Mouse (Mus musculus) small intestine, adult 2 months (tissue): Measurements from ENCODE around the gene Chchd3. TPM values are rescaled to one million over a fixed set of nuclear protein-coding genes. Genes with fewer than 3 reads are reported as not detected.
A peak's percentile ranks its signal among the peaks of the same experiment; 100 is the strongest.

Source experiments
- H3K27ac ChIP-seq: fragments of 200-500 bp; 2 replicates; pipeline ENCODE4 v1.5.1; 2012; ENCODE audit warnings: low read depth, low read length, control low read depth, inconsistent platforms; ENCODE audit not compliant: insufficient read depth
- H3K27me3 ChIP-seq: fragments of 200-500 bp; 2 replicates; pipeline ENCODE4 v1.6.1; 2012; ENCODE audit warnings: mild to moderate bottlenecking, moderate library complexity, low read length, inconsistent platforms; ENCODE audit not compliant: control insufficient read depth, insufficient read depth
- H3K36me3 ChIP-seq: fragments of 200-500 bp; 2 replicates; pipeline ENCODE4 v1.6.1; 2012; ENCODE audit warnings: mild to moderate bottlenecking, low read length, control low read depth, inconsistent platforms; ENCODE audit not compliant: control insufficient read depth, insufficient read depth
- H3K4me1 ChIP-seq: fragments of 200-500 bp; 2 replicates; pipeline ENCODE4 v1.6.1; 2012; ENCODE audit warnings: low read length, inconsistent platforms, mixed read lengths; ENCODE audit not compliant: control insufficient read depth, insufficient read depth, insufficient read length
- H3K4me3 ChIP-seq: fragments of 200-500 bp; 2 replicates; pipeline ENCODE4 v1.5.1; 2012; ENCODE audit warnings: low read depth, mild to moderate bottlenecking, control low read depth, inconsistent platforms, low read length, moderate library complexity
- CTCF ChIP-seq: fragments of 200-500 bp; IDR thresholded peaks from 2 replicates; pipeline ENCODE4 v1.5.1; 2012; ENCODE audit warnings: low read depth, mild to moderate bottlenecking, control low read depth, inconsistent platforms, low read length, moderate library complexity, mixed read lengths; ENCODE audit not compliant: insufficient replicate concordance, insufficient read length; ENCODE audit errors: extremely low read depth
- POLR2A ChIP-seq: fragments of 200-500 bp; IDR thresholded peaks from 2 replicates; pipeline ENCODE4 v1.6.1; 2012; ENCODE audit warnings: low read depth, mild to moderate bottlenecking, control low read depth, inconsistent platforms, low read length, moderate library complexity
- WGBS: fragments of 180-500 bp; shearing (Covaris S2); methylation state at CpG from one replicate; pipeline ENCODE4 v1.1.7; 2018; 5-methylcytosine and 5-hydroxymethylcytosine counted together
- polyA plus RNA-seq: library from polyadenylated mRNA; depleted of rRNA; stranded (reverse); fragments of >200 nt; gene quantifications from 2 replicates; pipeline ENCODE4 v1.2.3, GENCODE M21; 2012

Gene Chchd3
- polyA plus RNA-seq, 1 experiment, result 78.8 TPM

GRCm38 (mm10) chr6:33059276-33059675 lies 784 bp downstream of the Chchd3 start:
- TF ChIP-seq POLR2A, result no peak
- no peak for TF ChIP-seq CTCF
- Histone ChIP-seq H3K27me3 (no peaks in the 10 kb centered on the region), H3K36me3 (peaks cover 7% of the 10 kb centered on the region), H3K4me3 (peak overlapping the region; percentile 72), H3K27ac (peak overlapping the region; percentile 67), H3K4me1 (no peaks in the 10 kb centered on the region)
- 11% methylated on average over 7 of the region's 7 CpGs for WGBS

- Histone ChIP-seq H3K27me3 (no peaks in the 10 kb centered on the region), H3K4me3 (no peak overlapping the region), H3K36me3 (peaks cover 8% of the 10 kb centered on the region), H3K4me1 (peaks cover 5% of the 10 kb centered on the region; the same call in 1 of the 2 replicates), H3K27ac (no peak overlapping the region)
- WGBS, result 48% methylated on average over 4 of the region's 4 CpGs
- no peak for TF ChIP-seq CTCF
- TF ChIP-seq POLR2A, result no peak
Measured at GRCm38 (mm10) chr6:33056392-33056791, 3.7 kb downstream of the Chchd3 start.

DNA sequence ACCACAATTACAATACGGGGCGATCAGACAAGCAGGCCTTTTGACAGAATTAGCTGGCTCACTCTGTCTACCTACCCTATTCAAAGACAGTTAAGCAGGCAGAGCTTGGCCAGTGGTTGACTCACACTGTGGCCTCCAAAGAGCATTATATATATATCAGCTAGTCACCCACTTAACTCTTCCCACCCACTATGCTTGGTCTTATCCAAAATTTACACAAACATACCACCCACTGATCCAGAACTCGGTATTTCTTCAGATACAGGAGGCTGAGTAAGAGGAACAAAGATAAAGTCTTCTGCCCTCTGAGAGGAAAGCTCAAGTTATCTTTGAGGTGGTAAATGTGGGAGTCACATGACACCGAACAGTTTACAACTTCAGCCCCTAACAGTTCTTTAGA lies 4.4 kb downstream of the Chchd3 start:
- Histone ChIP-seq H3K4me3 (no peak overlapping the region), H3K27me3 (no peaks in the 10 kb centered on the region), H3K4me1 (peaks cover 5% of the 10 kb centered on the region; the same call in 1 of the 2 replicates), H3K36me3 (peaks cover 8% of the 10 kb centered on the region), H3K27ac (no peak overlapping the region)
- TF ChIP-seq CTCF, result no peak
- TF ChIP-seq POLR2A, result no peak
- WGBS, result 61% methylated on average over 4 of the region's 4 CpGs

- TF ChIP-seq CTCF (no peak), POLR2A (no peak)
- H3K27me3 ChIP-seq, result no peaks in the 10 kb centered on the region
Measured at GRCm38 (mm10) chr6:33054946-33055345, 5.1 kb downstream of the Chchd3 start.

DNA sequence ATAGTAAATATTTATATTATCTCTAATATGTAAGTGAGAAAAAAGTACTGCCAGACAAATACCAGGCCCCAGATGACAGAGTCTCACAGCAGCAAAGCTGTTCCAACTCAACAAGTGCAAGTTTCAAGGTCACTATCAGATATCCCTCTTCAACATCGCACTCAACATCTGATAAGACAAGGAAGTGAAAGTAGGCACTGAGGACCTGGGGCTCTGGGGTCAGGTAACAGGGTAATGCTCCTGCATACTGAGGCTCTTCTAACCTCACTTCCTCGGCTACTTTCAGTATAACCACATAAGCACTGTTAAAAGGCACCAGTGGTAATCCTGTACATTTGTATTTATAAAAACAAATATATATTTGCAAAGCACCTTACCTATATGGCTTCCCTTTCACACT lies 8.4 kb downstream of the Chchd3 start:
- Histone ChIP-seq H3K4me3 (no peak overlapping the region), H3K27me3 (no peaks in the 10 kb centered on the region), H3K4me1 (peaks cover 5% of the 10 kb centered on the region; the same call in 1 of the 2 replicates), H3K36me3 (peaks cover 23% of the 10 kb centered on the region), H3K27ac (no peak overlapping the region)
- TF ChIP-seq POLR2A, result no peak
- no peak for TF ChIP-seq CTCF
- 7% methylated on average over 2 of the region's 2 CpGs for WGBS

More at GRCm38 (mm10) chr6:33054946-33055345, 5.1 kb downstream of the Chchd3 start:
- Histone ChIP-seq H3K4me3 (no peak overlapping the region), H3K36me3 (peaks cover 8% of the 10 kb centered on the region), H3K4me1 (peaks cover 5% of the 10 kb centered on the region; the same call in 1 of the 2 replicates), H3K27ac (no peak overlapping the region)
- 79% methylated on average over 4 of the region's 4 CpGs for WGBS

GRCm38 (mm10) chr6:33049705-33050420 lies 10.2 kb downstream of the Chchd3 start:
- 90% methylated on average over 6 of the region's 6 CpGs for WGBS
- no peaks in the 10 kb centered on the region for H3K27me3 ChIP-seq
- H3K4me1 ChIP-seq, result peaks cover 5% of the 10 kb centered on the region; the same call in 1 of the 2 replicates
- H3K27ac ChIP-seq, result no peak overlapping the region
- TF ChIP-seq POLR2A, result no peak
- TF ChIP-seq CTCF, result no peak
- H3K36me3 ChIP-seq, result peaks cover 23% of the 10 kb centered on the region
- H3K4me3 ChIP-seq, result no peak overlapping the region

DNA sequence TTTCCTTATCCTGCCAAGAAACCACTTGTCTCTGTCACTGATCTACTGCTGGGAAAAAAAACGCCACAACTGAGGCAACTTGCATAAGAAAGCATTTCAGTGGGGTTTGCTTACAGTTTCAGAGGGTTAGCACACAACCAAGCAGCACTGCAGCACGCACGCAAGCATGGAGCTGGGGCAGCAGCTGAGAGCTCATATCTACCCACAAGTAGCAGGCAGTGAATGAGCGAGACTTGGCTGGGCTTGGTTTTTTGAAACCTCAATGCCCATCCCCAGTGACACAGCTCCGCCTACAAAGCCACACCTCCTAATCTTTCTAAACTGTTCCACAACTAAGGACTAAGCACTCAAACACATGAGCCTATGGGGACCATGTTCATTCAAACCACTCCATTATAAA lies 16.6 kb downstream of the Chchd3 start:
- Histone ChIP-seq H3K36me3 (peaks cover 26% of the 10 kb centered on the region), H3K4me3 (no peak overlapping the region), H3K4me1 (no peaks in the 10 kb centered on the region; the same call in 1 of the 2 replicates), H3K27ac (no peak overlapping the region), H3K27me3 (no peaks in the 10 kb centered on the region)
- 95% methylated on average over 5 of the region's 5 CpGs for WGBS
- TF ChIP-seq CTCF (no peak), POLR2A (no peak)

DNA sequence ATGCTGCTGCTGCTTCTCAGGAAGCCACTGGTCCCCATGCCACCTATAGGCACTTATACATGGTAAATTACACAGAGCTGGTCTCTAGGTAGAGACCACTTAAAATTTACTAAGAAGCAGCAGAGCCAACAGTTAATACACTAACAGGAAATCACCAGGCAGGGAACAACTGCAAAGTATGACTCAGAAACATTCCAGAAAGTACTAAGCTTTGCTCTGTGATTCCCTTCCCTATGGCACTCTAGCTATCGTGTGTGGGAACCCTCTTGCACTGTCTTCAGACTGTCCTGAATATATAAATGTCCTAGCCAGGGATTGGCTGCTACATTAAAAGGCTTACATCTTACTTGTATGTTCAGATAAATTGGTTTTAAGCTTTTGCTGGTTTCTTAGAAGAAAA lies 17.2 kb downstream of the Chchd3 start:
- H3K27me3 ChIP-seq, result no peaks in the 10 kb centered on the region
- peaks cover 23% of the 10 kb centered on the region for H3K36me3 ChIP-seq
- no peak overlapping the region for H3K27ac ChIP-seq
- TF ChIP-seq CTCF (no peak), POLR2A (no peak)
- no peaks in the 10 kb centered on the region; the same call in 1 of the 2 replicates for H3K4me1 ChIP-seq
- WGBS, result 71% methylated on average over 1 of the region's 1 CpGs
- H3K4me3 ChIP-seq, result no peak overlapping the region
